Mouse (Mus musculus) neural tube, embryonic 14.5 days (tissue): ENCODE data around the gene Nudt3. TPM values are rescaled to one million over a fixed set of nuclear protein-coding genes. Genes with fewer than 3 reads are reported as not detected.

Experiments
- ATAC-seq: fragments of 200-750 bp; cut with Nextera tagmentation; 2 replicates; pipeline ENCODE4 v1.8.0; 2017; ENCODE audit warnings: low read depth, mild to moderate bottlenecking, moderate TSS enrichment, moderate library complexity
- H3K27ac ChIP-seq: fragments of 300-500 bp; sonication (generic); 2 replicates; pipeline ENCODE4 v1.5.1; 2014; ENCODE audit warnings: low read depth, mild to moderate bottlenecking, control low read depth, low read length, moderate library complexity, mixed read lengths
- H3K27me3 ChIP-seq: fragments of 300-500 bp; sonication (generic); 2 replicates; pipeline ENCODE4 v1.6.1; 2014; ENCODE audit warnings: low read length; ENCODE audit not compliant: control insufficient read depth, insufficient read depth
- H3K36me3 ChIP-seq: fragments of 300-500 bp; sonication (generic); 2 replicates; pipeline ENCODE4 v1.6.1; 2014; ENCODE audit warnings: low read length, mixed read lengths; ENCODE audit not compliant: control insufficient read depth, insufficient read depth
- H3K4me1 ChIP-seq: fragments of 300-500 bp; sonication (generic); 2 replicates; pipeline ENCODE4 v1.6.1; 2014; ENCODE audit warnings: low read length; ENCODE audit not compliant: control insufficient read depth, insufficient read depth
- H3K4me2 ChIP-seq: fragments of 300-500 bp; sonication (generic); 2 replicates; pipeline ENCODE4 v1.6.1; 2014; ENCODE audit warnings: mild to moderate bottlenecking, low read depth, low read length, control low read depth
- H3K4me3 ChIP-seq: fragments of 300-500 bp; sonication (generic); 2 replicates; pipeline ENCODE4 v1.5.1; 2014; ENCODE audit warnings: low read depth, low read length, control low read depth, mixed read lengths
- H3K9ac ChIP-seq: fragments of 300-500 bp; sonication (generic); replicated peaks from 2 replicates; pipeline ENCODE4 v1.6.1; 2014; ENCODE audit warnings: low read depth, mild to moderate bottlenecking, control low read depth, low read length, mixed read lengths
- H3K9me3 ChIP-seq: fragments of 300-500 bp; sonication (generic); 2 replicates; pipeline ENCODE4 v1.6.1; 2016; ENCODE audit warnings: low read length; ENCODE audit not compliant: control insufficient read depth
- WGBS: fragments of 180-500 bp; shearing (Covaris S2); extraction: QIAGEN DNeasy Blood & Tissue Kit; methylation state at CpG from one replicate; pipeline ENCODE4 v1.1.7; 2014; 5-methylcytosine and 5-hydroxymethylcytosine counted together
- polyA plus RNA-seq: library from polyadenylated mRNA; unstranded; fragments of >200 nt; fragmentation: Nextera tagmentation; extraction: Ambion mirVana; gene quantifications from 2 replicates; pipeline ENCODE4 v1.2.1, GENCODE M21; 2014

The Nudt3 gene
- polyA plus RNA-seq, 1 experiment from 2014 or later, result 125 TPM

DNA sequence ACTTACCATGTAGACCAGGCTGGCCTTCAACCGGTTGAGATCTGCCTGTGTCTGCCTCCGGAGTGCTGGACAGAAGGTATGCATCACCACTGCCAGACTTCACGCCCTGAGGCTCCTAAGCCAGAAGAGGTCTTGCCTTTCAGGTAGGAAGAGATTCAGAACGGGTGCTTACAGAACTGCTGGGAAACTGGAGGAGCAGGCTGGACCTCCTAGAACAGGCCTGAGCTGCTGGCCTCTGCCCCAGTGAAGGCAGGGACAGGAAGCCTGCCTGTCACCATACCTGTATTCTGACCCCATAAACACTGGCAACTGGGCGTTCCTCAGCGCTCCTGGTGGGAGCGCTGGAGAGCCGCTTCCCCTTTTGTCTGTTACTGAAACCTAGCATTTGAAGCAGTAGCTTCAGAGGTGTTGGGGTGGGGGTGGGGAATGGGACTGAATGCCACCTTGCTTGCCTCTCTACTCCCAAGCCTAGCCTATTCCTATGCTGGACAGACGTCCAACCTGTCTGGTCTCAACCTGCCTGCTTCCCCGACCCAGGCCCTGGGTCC lies 71.8 kb downstream of the Nudt3 start:
- Histone ChIP-seq H3K36me3 (no peaks in the 10 kb centered on the region), H3K9ac (no peak overlapping the region), H3K4me3 (no peak overlapping the region), H3K4me1 (peaks cover 4% of the 10 kb centered on the region; the same call in 1 of the 2 replicates), H3K27me3 (no peaks in the 10 kb centered on the region; the same call in 1 of the 2 replicates), H3K27ac (no peak overlapping the region), H3K4me2 (no peak overlapping the region), H3K9me3 (no peaks in the 10 kb centered on the region)
- 65% methylated on average over 10 of the region's 10 CpGs for WGBS
- ATAC-seq, result no peak

DNA sequence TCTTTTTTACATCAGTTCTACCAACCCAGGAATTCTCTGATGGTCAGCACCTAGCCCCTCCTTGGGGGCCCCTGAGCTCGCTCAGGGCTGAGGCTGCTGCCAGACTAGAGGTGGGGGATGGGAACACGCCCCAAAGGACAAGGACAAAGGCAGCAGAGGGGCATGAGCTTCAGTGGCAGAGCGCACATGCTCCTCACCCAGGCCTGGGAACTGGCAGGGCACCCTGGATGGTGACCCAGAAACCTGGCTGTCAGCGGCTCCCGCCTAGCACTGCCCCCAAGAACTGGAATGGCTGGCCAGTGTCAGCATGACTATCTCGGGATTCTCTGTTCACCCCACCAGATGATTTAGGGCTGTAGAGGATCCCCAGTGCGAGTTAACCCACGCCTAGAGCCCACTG lies 74.1 kb downstream of the Nudt3 start:
- no peak for ATAC-seq
- no peaks in the 10 kb centered on the region for H3K4me1 ChIP-seq
- no peak overlapping the region for H3K4me3 ChIP-seq
- no peak overlapping the region for H3K9ac ChIP-seq
- no peaks in the 10 kb centered on the region for H3K36me3 ChIP-seq
- WGBS, result 41% methylated on average over 8 of the region's 8 CpGs
- no peak overlapping the region for H3K27ac ChIP-seq
- no peaks in the 10 kb centered on the region for H3K27me3 ChIP-seq
- H3K4me2 ChIP-seq, result no peak overlapping the region
- H3K9me3 ChIP-seq, result no peaks in the 10 kb centered on the region

DNA sequence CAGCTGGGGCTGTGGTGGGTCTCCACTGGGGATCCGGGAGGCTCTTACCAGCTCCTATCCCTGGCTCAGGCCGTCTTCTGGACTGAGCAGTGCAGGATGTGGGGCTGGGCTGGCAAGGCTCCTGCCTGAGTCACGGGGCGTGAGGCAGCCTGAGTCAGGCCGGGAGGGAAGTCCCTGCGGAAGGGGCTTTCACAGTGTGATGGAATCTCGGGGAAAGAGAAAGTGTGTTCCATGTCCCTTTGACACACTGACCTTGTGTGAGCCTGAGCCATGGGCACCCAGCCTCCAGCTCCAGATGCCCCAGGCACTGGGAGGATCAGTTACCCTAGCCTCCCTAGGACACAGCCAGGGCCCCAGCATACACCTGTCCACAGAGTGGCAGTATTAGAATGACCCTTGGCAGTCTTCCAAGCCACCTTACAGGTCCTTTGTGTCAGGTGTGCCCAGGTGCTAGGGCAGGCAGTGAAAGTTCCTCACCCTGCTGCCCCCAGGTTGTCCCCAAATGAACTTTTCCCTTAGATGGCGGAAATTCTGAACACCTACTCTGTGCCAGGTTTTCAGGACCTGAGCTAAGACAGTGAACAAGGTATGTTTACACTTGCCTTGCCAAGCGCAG lies 75.9 kb downstream of the Nudt3 start:
- no peaks in the 10 kb centered on the region for H3K27me3 ChIP-seq
- no peaks in the 10 kb centered on the region for H3K36me3 ChIP-seq
- no peaks in the 10 kb centered on the region for H3K9me3 ChIP-seq
- no peaks in the 10 kb centered on the region for H3K4me1 ChIP-seq
- H3K9ac ChIP-seq, result no peak overlapping the region
- no peak overlapping the region for H3K4me2 ChIP-seq
- H3K27ac ChIP-seq, result no peak overlapping the region
- no peak overlapping the region for H3K4me3 ChIP-seq
- no peak for ATAC-seq
- WGBS, result 79% methylated on average over 9 of the region's 9 CpGs

DNA sequence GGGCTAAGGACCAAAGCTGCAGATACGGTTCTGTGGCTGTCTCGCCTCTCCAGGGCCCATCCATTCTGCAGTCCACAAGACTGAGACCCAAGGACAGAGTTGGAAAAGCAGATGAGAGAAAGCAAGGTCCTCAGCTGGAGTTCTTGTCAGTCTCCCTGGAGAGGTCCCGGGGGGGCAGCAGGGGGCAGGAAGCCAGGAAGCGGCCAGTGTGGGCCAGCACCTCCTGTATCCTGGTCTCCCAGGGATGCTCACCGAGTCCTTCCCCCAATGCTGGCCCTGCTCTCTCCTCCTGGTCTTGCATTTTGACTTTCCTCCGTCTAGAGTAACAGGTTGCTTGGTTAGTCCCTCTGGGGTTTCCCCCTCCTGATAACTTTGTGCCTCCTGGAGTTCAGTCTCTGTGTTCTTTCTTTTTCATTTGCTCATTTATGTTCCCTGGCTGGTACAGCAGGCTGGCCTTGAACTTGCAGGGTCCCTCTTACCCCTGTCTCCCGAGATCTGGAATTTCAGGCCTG lies 76.7 kb downstream of the Nudt3 start:
- no peaks in the 10 kb centered on the region for H3K4me1 ChIP-seq
- 62% methylated on average over 7 of the region's 7 CpGs for WGBS
- no peaks in the 10 kb centered on the region for H3K9me3 ChIP-seq
- ATAC-seq, result no peak
- H3K4me3 ChIP-seq, result no peak overlapping the region
- no peaks in the 10 kb centered on the region for H3K27me3 ChIP-seq
- no peaks in the 10 kb centered on the region for H3K36me3 ChIP-seq
- no peak overlapping the region for H3K9ac ChIP-seq
- no peak overlapping the region for H3K27ac ChIP-seq
- H3K4me2 ChIP-seq, result no peak overlapping the region

DNA sequence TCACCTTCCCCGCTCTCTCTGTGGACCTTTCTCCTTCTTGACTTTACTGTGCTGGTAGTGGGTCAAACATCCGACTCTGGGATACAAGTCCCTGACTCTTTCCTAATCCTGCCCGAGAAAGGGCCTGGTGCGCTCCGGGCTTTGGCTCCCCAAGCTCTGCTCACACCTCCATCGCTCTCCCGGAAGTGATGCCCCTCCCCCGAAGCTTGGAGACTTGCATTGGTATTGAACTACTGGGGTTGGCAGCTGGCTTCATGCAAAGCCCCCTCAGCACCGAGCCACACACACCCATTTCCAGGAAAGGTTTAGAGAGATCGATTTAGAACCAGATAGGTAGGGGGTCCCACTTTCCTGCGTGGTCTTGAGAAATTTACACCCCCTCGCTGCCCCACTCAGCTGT lies 77.3 kb downstream of the Nudt3 start:
- 46% methylated on average over 12 of the region's 12 CpGs for WGBS
- H3K36me3 ChIP-seq, result no peaks in the 10 kb centered on the region
- H3K4me2 ChIP-seq, result no peak overlapping the region
- no peak for ATAC-seq
- H3K27ac ChIP-seq, result no peak overlapping the region
- H3K9ac ChIP-seq, result no peak overlapping the region
- no peaks in the 10 kb centered on the region for H3K27me3 ChIP-seq
- no peak overlapping the region for H3K4me3 ChIP-seq
- no peaks in the 10 kb centered on the region for H3K4me1 ChIP-seq
- H3K9me3 ChIP-seq, result no peaks in the 10 kb centered on the region

DNA sequence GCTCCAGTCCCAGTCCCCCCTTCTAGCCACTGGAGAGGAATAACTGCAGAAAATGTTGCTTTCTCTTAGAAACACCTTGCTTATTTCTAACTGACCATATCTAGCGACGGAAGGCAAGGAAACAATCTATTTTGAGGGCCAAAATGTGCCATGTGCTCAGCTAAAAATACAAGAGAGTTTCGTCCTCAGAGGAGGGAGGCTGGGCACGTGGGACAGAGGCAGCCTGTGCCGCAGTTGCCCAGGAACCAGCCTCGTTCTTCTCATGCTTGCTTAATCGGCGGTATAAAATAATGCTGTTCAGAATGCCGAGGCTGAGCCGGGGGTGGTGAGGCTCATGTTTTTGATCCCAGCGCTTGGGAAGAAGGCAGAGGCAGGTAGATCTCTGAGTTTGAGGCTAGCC lies 78.7 kb downstream of the Nudt3 start:
- Histone ChIP-seq H3K4me2 (no peak overlapping the region), H3K4me1 (no peaks in the 10 kb centered on the region), H3K27me3 (no peaks in the 10 kb centered on the region), H3K9me3 (no peaks in the 10 kb centered on the region), H3K27ac (no peak overlapping the region), H3K4me3 (no peak overlapping the region), H3K9ac (no peak overlapping the region), H3K36me3 (no peaks in the 10 kb centered on the region)
- 86% methylated on average over 11 of the region's 11 CpGs for WGBS
- no peak for ATAC-seq

DNA sequence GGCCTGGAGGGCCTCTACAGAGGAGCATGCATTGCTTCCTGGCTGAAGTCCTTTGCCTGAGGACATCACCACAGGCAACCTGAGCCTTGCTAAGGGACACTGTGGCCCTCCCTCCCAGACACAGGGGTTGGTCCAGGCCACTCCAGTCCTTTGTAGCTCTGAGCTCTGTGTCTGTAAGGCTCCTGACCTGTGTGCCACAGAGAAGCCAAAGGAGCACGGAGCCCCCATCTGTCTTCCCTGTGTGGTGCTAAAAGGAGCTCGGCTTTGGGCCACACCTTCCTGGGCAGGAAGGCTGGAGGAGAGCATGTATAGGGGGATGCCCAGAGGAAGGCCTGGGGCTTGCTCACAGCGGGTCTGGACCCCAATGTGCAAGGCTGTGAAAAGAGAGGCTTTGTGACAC lies 81.3 kb downstream of the Nudt3 start:
- H3K27ac ChIP-seq, result no peak overlapping the region
- H3K9ac ChIP-seq, result no peak overlapping the region
- 88% methylated on average over 3 of the region's 3 CpGs for WGBS
- H3K9me3 ChIP-seq, result no peaks in the 10 kb centered on the region
- no peaks in the 10 kb centered on the region for H3K36me3 ChIP-seq
- H3K4me2 ChIP-seq, result no peak overlapping the region
- no peak overlapping the region for H3K4me3 ChIP-seq
- ATAC-seq, result no peak
- no peaks in the 10 kb centered on the region for H3K27me3 ChIP-seq
- H3K4me1 ChIP-seq, result no peaks in the 10 kb centered on the region

DNA sequence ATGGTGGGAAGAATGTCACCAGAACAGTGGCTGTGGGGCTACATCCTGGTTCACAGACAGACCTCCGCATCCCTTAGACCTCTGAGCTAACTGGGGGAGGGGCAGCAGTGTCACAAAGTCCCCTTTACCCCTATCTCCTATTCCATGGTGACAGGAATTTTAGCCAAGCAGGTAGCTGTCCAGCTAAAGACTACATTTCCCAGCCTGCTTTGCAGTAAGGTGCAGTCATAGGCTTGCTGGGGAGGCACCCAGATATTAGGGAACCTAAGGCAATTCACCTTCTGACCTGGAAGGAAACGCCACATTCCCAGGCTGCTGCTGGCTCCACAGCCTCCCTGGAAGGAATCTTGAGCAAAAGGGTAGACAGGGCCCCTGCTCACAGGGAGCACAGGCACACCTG lies 82.0 kb downstream of the Nudt3 start:
- H3K9ac ChIP-seq, result no peak overlapping the region
- no peaks in the 10 kb centered on the region for H3K9me3 ChIP-seq
- H3K36me3 ChIP-seq, result no peaks in the 10 kb centered on the region
- H3K27me3 ChIP-seq, result no peaks in the 10 kb centered on the region
- no peaks in the 10 kb centered on the region for H3K4me1 ChIP-seq
- no peak overlapping the region for H3K27ac ChIP-seq
- WGBS, result 77% methylated on average over 2 of the region's 2 CpGs
- no peak for ATAC-seq
- no peak overlapping the region for H3K4me3 ChIP-seq
- H3K4me2 ChIP-seq, result no peak overlapping the region

DNA sequence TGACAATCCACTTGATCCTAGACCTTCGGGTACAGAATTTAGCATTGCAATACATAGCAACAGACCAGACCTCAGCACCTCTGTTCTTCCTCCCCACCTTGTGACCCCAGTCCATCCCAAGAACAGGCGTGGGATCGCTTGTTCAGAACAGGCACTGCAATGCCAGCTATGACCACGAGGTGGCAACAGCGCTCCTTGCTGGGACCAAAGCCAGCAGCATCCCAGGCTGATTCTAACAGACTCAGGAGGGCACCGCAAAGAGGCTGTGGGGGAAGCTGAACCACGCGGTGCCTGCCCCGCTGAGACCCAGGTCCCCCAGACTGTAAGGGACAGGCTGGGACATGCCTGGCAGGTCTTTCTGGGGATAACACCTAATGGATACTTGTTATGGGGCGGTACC lies 88.6 kb downstream of the Nudt3 start:
- Histone ChIP-seq H3K36me3 (no peaks in the 10 kb centered on the region), H3K4me1 (no peaks in the 10 kb centered on the region), H3K9ac (no peak overlapping the region), H3K27me3 (no peaks in the 10 kb centered on the region), H3K9me3 (no peaks in the 10 kb centered on the region), H3K4me2 (no peak overlapping the region), H3K27ac (no peak overlapping the region), H3K4me3 (no peak overlapping the region)
- ATAC-seq, result 0 out of 2 replicates have a peak, but pooled peaks have one; percentile 60
- 4% methylated on average over 10 of the region's 10 CpGs for WGBS
